Mouse (Mus musculus) kidney, adult 2 months (tissue): Measurements from ENCODE around the gene Sbsn.

ENCODE experiments used
- CTCF ChIP-seq: fragments of 200-500 bp; conservative IDR thresholded peaks from 2 replicates; pipeline ENCODE4 v1.5.1; 2011; ENCODE audit warnings: low read depth, mild to moderate bottlenecking, control low read depth, low read length, moderate library complexity, mixed read lengths; ENCODE audit not compliant: insufficient read depth, insufficient read length
- POLR2A ChIP-seq: fragments of 200-500 bp; IDR thresholded peaks from one replicate; pipeline ENCODE4 v1.6.1; 2011; ENCODE audit warnings: low read depth, low read length, control low read depth

GRCm38 (mm10) chr7:30729396-30730063, 21.7 kb upstream of the Sbsn start, which contains the start of gene Tmem147:
- peak; percentile 19; the same call in 1 of the 2 replicates for TF ChIP-seq CTCF
- TF ChIP-seq POLR2A, result peak; percentile 33
